Mouse (Mus musculus) regulatory T cell (primary cell): Measurements from ENCODE around the gene Tbpl1.

Experiments
- in situ Hi-C: fragments of 300-600 bp; cut with MboI, MseI; formaldehyde crosslinking; loops from one replicate; pipeline ENCODE4 v1.15.1; 2025; ENCODE audit warnings: high pct_unique_total_duplicates

Tbpl1 gene

GRCm38 (mm10) chr10:22731272-22732093 is at the start of gene Tbpl1:
TSS of gene Tbpl1 (minus strand) at chr10:22731938.
- in situ Hi-C loops, result loop anchor here (5.0 kb wide), 1 partner anchor 1061 kb away; no protein-coding TSS in a partner anchor

- in situ Hi-C loops, result loop anchor here (5.0 kb wide), 1 partner anchor 306 kb away; no protein-coding TSS in a partner anchor
Observed at GRCm38 (mm10) chr10:22781466-22781865, 49.7 kb upstream of the Tbpl1 start.

GRCm38 (mm10) chr10:22777939-22778338 is 46.2 kb upstream of the Tbpl1 start:
- in situ Hi-C loops, result no loop called here

GRCm38 (mm10) chr10:22776007-22776698 is 44.4 kb upstream of the Tbpl1 start:
- in situ Hi-C loops, result no loop called here

GRCm38 (mm10) chr10:22775456-22775855 is 43.7 kb upstream of the Tbpl1 start:
- in situ Hi-C loops, result no loop called here

- in situ Hi-C loops, result no loop called here
Observed at GRCm38 (mm10) chr10:22774626-22775025, 42.9 kb upstream of the Tbpl1 start.

- in situ Hi-C loops, result no loop called here
Observed at GRCm38 (mm10) chr10:22754240-22754639, 22.5 kb upstream of the Tbpl1 start.

- in situ Hi-C loops, result no loop called here
Observed at GRCm38 (mm10) chr10:22751175-22751682, 19.5 kb upstream of the Tbpl1 start.

- in situ Hi-C loops, result no loop called here
Observed at GRCm38 (mm10) chr10:22746334-22747322, 14.9 kb upstream of the Tbpl1 start.

- in situ Hi-C loops, result no loop called here
Observed at GRCm38 (mm10) chr10:22745922-22746321, 14.2 kb upstream of the Tbpl1 start.

- in situ Hi-C loops, result loop anchor here (5.0 kb wide), 1 partner anchor 1060 kb away; no protein-coding TSS in a partner anchor
Observed at GRCm38 (mm10) chr10:22732181-22732580, 443 bp upstream of the Tbpl1 start.

GRCm38 (mm10) chr10:22730992-22731271 is 806 bp downstream of the Tbpl1 start:
- in situ Hi-C loops, result loop anchor here (5.0 kb wide), 1 partner anchor 1061 kb away; no protein-coding TSS in a partner anchor

- in situ Hi-C loops, result loop anchor here (5.0 kb wide), 1 partner anchor 1062 kb away; no protein-coding TSS in a partner anchor
Observed at GRCm38 (mm10) chr10:22730266-22730991, 1.3 kb downstream of the Tbpl1 start.

- in situ Hi-C loops, result no loop called here
Observed at GRCm38 (mm10) chr10:22728257-22728656, 3.5 kb downstream of the Tbpl1 start.

- in situ Hi-C loops, result no loop called here
Observed at GRCm38 (mm10) chr10:22726295-22726694, 5.4 kb downstream of the Tbpl1 start.

- in situ Hi-C loops, result no loop called here
Observed at GRCm38 (mm10) chr10:22725166-22725565, 6.6 kb downstream of the Tbpl1 start.

GRCm38 (mm10) chr10:22720781-22721529 is 10.8 kb downstream of the Tbpl1 start:
- in situ Hi-C loops, result no loop called here

GRCm38 (mm10) chr10:22718475-22718874 is 13.3 kb downstream of the Tbpl1 start:
- in situ Hi-C loops, result no loop called here

GRCm38 (mm10) chr10:22714520-22714919 is 17.2 kb downstream of the Tbpl1 start:
- in situ Hi-C loops, result loop anchor here (5.0 kb wide), 1 partner anchor 52 kb away; no protein-coding TSS in a partner anchor

- in situ Hi-C loops, result loop anchor here (5.0 kb wide), 1 partner anchor 51 kb away; no protein-coding TSS in a partner anchor
Observed at GRCm38 (mm10) chr10:22712955-22713354, 18.8 kb downstream of the Tbpl1 start.
